Mouse (Mus musculus) MN1 (cell line): Measurements from ENCODE around the gene Serpine1.

Experiments
- DNase-seq: peaks from one replicate; pipeline ENCODE4 v3.0.0-alpha.2; 2016; ENCODE audit warnings: low spot score

The Serpine1 gene

GRCm38 (mm10) chr5:137096037-137096436, 24.0 kb upstream of the Serpine1 start:
- no peak for DNase-seq

- DNase-seq: no peak
Observed at GRCm38 (mm10) chr5:137095135-137095534, 23.1 kb upstream of the Serpine1 start.

DNA sequence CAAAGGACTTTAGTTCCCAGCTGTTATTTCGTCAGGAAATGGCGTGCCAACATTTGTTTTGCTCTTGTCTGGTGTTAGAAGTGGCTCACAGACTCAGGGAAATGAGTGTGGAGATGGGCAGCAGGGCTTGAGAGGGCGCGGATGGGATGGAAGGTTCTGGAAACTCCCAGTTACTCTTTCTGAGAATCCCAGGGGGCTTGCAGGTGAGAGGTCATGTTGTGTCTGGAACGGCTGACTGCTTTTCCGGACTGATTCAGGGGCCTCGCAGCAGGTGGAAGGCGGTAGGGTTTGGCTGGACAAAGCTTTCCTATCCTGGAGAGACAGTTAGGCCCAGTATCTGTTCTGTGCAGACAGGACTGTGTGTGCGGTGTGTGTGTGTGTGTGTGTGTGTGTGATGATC, 21.7 kb upstream of the Serpine1 start:
- DNase-seq: no peak

GRCm38 (mm10) chr5:137091560-137091959, 19.5 kb upstream of the Serpine1 start:
- peak; percentile 59 for DNase-seq

DNA sequence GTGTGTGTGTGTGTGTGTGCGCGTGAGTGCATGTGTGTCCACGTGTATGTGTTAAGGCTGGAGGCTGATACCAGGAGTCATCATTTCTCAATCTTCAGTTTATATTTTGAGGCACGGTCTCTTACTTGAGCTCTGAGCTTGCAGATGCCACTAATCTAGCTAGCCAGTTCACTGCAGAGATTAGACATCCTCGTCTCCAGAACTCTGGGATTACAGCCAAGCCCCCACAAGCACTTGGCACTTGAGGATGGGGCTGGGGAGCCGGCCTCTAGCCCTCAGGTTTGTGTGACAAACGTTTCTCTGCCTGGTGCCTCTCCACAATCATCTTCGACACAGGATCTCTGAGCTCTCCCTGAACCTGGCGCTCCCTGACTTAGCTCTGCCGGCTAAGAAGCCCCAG, 18.8 kb upstream of the Serpine1 start:
- DNase-seq: no peak

DNA sequence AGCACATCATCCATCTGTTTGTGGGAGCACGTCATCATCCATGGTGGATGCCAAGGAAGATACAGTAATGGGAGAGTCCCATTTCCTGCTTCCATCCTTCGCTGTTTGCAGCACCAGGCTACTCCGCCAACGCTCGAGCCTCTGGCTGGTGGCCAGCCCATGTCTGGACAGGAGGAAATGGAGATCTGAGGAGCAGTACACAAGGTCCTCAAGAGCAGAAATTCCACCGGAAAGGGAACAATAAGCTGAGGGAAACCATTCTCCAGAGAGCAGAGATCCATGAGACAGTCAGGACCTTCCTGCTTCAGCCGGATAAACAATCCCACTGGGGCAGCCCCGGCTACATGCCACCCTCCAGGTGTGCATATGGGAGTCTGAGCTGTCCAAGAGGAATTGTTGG, 15.3 kb upstream of the Serpine1 start:
- no peak for DNase-seq

DNA sequence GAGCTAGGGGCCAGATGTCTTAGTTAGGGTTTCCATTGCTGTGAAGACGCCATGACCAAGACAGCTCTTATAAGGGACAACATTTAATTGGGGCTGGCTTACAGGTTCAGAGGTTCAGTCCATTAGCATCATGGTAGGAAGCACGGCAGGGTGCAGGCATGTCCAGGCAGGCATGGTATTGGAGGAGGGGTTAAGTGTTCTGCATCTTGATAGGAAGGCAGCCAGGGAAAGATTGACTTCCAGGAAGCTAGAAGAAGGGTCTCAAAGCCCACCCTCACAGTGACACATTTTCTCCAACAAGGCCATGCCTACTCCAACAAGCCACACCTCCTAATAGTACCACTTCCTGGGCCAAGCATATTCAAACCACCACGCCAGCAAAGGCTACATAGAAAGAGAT, 13.7 kb upstream of the Serpine1 start:
- no peak for DNase-seq

DNA sequence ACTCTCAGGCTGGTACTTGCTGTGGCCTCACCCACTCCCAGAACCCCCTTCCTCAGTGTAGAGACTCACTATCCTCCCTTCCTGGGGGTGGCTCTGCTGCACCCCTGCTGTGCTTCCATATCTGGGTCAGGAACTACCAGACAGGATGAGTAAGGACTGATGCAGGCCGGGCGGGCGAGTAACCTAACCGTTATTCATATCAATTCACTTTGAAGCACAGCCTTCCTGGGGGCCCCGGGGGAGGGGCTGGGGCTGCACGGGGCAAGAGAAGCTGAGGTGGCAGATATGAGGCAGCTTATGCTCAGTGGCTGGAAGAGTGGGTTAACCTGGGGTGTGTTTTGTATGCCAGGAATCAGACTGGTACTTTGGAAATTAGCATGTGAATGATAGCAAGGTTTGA, 13.0 kb upstream of the Serpine1 start:
- no peak for DNase-seq

DNA sequence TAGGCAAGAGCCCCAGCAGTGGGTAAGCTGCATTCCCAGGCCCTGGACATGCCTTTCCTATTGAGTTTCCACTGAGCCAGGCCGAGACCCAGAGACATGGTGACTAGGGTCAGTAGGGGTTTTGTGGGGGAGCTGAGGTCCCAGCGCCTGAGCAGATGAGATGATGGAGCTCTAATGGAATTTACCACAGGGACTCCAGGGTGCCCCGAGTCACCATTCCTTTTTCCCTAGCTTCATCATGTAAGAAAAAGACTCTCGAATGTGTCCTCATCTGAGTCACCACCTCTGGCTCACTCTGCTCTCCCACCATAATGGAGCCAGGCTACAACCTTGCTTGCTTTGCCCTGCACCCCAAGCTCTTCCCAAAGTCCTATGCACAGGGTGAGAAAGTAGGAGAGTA, 11.0 kb upstream of the Serpine1 start:
- no peak for DNase-seq

DNA sequence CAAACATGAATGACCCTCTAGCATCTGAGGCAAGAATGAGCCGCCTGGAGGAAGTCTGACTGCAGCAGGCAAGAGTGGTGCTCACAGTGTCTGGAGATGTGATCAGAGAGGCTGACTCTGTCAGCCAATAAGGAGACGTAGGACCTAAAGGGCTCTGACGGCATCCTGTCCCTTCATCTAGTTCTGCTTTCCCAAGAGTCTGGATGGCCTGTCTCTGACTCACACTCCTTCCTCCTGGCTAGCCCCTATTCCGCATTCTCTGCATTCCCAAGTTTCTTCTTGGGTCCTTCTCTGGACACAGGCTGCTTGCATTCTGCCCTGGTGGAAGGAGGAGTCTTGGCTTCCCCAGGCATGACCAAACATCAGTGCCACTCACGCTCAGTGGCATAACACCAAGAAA, 7.8 kb upstream of the Serpine1 start:
- DNase-seq: no peak

GRCm38 (mm10) chr5:137078616-137079015, 6.5 kb upstream of the Serpine1 start:
- no peak for DNase-seq

DNA sequence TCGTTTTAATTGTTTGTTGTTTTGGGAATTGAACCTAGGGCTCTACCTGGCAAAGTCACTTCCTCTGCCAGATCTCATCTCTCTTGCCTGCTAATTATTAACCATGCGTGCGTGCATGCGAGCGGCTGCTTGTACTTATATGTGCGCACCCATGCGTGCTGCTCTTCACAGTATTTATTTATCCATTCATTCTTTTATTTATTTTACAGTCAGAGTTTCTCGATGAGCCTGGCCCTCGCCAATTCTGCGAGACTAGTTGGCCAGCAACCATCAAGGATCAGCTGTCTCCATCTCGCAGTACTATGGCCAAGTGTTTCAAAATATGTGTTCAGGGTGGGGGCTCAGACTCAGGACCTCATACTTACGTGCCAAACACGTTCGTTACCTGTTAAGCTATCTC, 6.0 kb upstream of the Serpine1 start:
- no peak for DNase-seq

DNA sequence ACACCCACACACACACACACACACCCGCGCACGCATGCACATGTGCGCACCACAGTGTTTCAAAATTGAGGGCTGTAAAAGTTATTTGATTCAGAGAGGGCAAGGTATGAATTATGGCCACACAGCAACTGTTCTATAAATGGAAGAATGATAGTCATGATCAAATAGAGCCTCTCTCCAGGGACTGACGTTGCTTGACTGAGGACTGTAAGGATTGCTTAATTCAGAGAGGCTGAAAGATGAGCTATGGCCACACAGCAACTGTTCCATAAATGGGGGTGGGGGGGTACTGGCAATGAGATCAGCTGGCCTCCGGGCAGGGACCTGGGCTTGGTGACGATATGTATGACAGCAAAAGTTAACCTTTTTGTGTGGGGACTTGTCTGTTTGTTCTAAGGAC, 5.1 kb upstream of the Serpine1 start:
- no peak for DNase-seq

DNA sequence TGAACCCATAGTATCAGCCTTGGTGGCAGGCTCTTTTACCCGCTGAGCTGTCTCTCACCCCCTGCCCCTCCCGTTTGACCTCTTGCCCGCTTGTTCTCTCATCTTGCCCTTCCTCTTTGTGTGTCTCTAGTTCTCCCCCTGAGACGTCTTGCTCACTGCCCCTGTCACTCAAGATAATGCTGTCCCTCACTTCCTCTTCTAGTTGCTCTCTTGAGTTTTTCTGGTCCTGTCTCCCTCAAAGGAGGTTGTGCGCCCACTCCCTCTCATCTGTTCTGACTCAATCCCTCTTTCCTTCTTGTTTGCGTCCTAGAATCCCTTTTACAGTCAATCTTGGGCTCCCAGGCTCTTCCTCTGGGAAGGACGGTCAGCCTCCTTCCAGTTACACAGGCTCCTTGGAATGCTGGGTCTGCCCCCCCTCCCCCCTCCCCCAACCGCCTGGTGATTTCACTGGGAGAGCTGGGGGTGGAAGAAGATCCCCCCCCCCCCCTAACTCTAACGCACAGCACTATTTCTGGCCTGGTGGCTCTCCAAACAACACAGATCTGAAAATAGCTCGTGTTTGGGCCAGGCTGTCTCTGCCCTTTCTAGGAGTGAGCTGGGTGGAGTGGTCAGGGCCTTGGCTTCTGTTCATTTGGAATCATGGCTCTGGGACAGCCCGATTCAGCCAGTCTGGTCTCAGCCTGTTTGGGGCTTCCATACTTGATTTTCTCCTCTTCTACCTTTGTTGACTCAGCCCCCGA, 4.3 kb upstream of the Serpine1 start:
- DNase-seq: no peak

GRCm38 (mm10) chr5:137075726-137076125, 3.7 kb upstream of the Serpine1 start:
- DNase-seq: no peak

DNA sequence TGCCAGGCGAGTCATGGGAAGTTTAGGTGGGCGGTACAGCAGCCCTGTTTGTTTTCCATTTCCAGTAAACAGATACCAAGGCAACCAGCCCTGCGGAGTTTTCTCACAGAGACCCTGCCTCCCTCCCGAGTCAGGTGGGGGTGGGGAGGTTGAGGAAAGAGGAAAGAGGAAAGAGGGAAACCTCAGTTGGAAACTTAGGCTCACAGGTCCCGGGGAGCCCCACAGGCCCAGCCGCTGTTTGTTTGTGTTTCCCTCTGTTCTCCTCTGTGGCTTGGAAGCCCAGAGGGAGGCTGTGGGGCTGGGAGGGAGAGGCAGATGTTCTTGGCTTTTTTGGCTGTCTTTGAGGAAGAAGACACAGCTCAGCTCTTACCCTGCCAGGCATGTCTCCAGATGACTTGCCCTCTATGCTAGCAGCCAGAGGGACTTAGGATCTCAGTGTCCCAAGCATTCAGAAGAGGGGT, 2.2 kb upstream of the Serpine1 start:
- no peak for DNase-seq

- no peak for DNase-seq
Observed at GRCm38 (mm10) chr5:137073141-137073540, 1.1 kb upstream of the Serpine1 start.

GRCm38 (mm10) chr5:137070881-137071605, 1.0 kb downstream of the Serpine1 start:
- DNase-seq: no peak

DNA sequence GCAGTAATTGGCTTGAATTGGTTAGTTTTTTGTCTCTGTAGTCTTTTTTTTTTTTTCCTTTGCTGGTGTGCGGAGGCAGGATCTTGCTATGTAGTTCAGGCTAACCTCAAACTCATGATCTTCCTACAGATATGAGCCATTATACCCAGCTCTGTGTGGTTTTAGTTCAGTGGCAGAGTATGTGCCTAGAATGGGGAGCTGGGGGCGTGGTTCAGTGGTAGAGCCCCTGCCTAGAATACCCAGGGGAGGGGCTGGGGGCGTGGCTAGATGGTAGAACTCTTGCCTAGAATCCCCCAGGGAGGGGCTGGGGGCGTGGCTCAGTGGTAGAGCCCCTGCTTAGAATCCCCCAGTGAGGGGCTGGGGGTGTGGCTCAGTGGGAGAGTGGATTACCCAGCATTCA, 3.4 kb downstream of the Serpine1 start:
- no peak for DNase-seq

- DNase-seq: no peak
Observed at GRCm38 (mm10) chr5:137065923-137066322, 6.1 kb downstream of the Serpine1 start.

GRCm38 (mm10) chr5:137065454-137065853, 6.6 kb downstream of the Serpine1 start:
- no peak for DNase-seq

DNA sequence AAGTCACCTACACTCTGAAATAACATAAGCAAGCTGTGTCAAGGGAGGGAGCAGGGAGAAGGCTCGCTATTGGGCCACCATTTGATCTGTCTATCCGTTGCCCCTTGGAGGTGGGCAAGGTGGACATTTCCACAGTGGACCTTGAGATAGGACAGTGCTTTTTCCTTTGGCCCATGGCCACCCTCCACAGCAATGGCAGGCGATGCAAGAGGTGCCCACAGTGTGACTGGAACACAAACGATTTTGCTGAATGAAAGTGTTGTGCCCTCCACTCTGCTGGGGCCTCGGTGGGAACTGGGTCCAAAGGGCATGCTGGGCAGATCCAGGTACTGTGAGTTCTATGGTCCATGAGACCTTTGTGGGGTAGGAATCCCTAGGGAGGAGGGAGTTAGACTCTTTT, 9.5 kb downstream of the Serpine1 start:
- no peak for DNase-seq

- DNase-seq: peak; percentile 90
Observed at GRCm38 (mm10) chr5:137061809-137062481, 10.1 kb downstream of the Serpine1 start.
